In genomic region chr2:158179370-158180111, GRCm38 (mm10) we compare ENCODE assay signal across 9 mouse cellular contexts. TPM values are rescaled to one million over a fixed set of nuclear protein-coding genes. Genes with fewer than 3 reads are reported as not detected.
A peak's percentile ranks its signal among the peaks of the same experiment; 100 is the strongest.
DNase-seq lines count a peak whose midpoint lies in the region; ATAC-seq and TF ChIP-seq lines count a peak whose summit lies in the region.
"Had no signal": no experiment of that assay in that cellular context is flagged by ENCODE, and none has a peak within 500 bp of the region (broad histone marks: within the 10 kb centered on the region; RNA-seq: fewer than 3 reads in every experiment).

No protein-coding gene starts in this region.

- H3K79me2 ChIP-seq in liver, adult 2 months (ENCODE audit: control insufficient read depth, insufficient read depth, low read length), result no peaks in the 10 kb centered on the region

- intact Hi-C loops in heart, postnatal 10 days (cut with DNase I), result no loop called here

- H3K4me2 ChIP-seq in forebrain, embryonic 11.5 days (ENCODE audit: low read depth, low read length, severe bottlenecking), result peak overlapping the region; percentile 46; the same call in 1 of the 2 replicates
- H3K4me2 ChIP-seq in limb, embryonic 14.5 days (replicated peaks; ENCODE audit: low read depth, low read length, severe bottlenecking), result peak overlapping the region; percentile 59
- H3K4me2 ChIP-seq in neural tube, embryonic 14.5 days (ENCODE audit: low read depth, low read length), result peak overlapping the region; percentile 12

- 45% methylated on average over 18 of the region's 18 CpGs for WGBS in liver, adult 2 months
- 29% methylated on average over 18 of the region's 18 CpGs for WGBS in forebrain, embryonic 11.5 days
- 25% methylated on average over 18 of the region's 18 CpGs for WGBS in limb, embryonic 14.5 days
- WGBS in neural tube, embryonic 14.5 days, result 9% methylated on average over 18 of the region's 18 CpGs

- H3K27me3 ChIP-seq in liver, adult 2 months (ENCODE audit: control insufficient read depth, insufficient read depth, low read length), result no peaks in the 10 kb centered on the region
- H3K27me3 ChIP-seq in forebrain, embryonic 11.5 days (ENCODE audit: control insufficient read depth, insufficient read depth, low read length), result peaks cover 2% of the 10 kb centered on the region; the same call in 1 of the 2 replicates
- no peaks in the 10 kb centered on the region for H3K27me3 ChIP-seq in limb, embryonic 14.5 days (ENCODE audit: control insufficient read depth, insufficient read depth, low read length)
- no peaks in the 10 kb centered on the region for H3K27me3 ChIP-seq in neural tube, embryonic 14.5 days (ENCODE audit: control insufficient read depth, insufficient read depth, low read length)

- TF ChIP-seq CTCF in liver, adult 2 months (IDR thresholded peaks at IDR 0.05; ENCODE audit: low read depth, low read length), result no peak

- H3K36me3 ChIP-seq in liver, adult 2 months (ENCODE audit: control insufficient read depth, insufficient read depth, low read length), result no peaks in the 10 kb centered on the region
- no peaks in the 10 kb centered on the region for H3K36me3 ChIP-seq in forebrain, embryonic 11.5 days (ENCODE audit: control insufficient read depth, insufficient read depth, low read length)
- no peaks in the 10 kb centered on the region for H3K36me3 ChIP-seq in limb, embryonic 14.5 days (ENCODE audit: control insufficient read depth, insufficient read depth, low read length)
- H3K36me3 ChIP-seq in neural tube, embryonic 14.5 days (ENCODE audit: control insufficient read depth, insufficient read depth, low read length), result no peaks in the 10 kb centered on the region

- no peak for DNase-seq in liver, adult 2 months (ENCODE audit: extremely low read depth, low read depth, low spot score)
- DNase-seq in liver, result no peak
- DNase-seq in forebrain, embryonic 11.5 days (ENCODE audit: low spot score), result no peak
- DNase-seq in heart, postnatal 10 days, result peak; percentile 78 to 82
- DNase-seq in limb, embryonic 14.5 days (ENCODE audit: low spot score), result peak; percentile 16
- DNase-seq in thymus, postnatal 4 days, result no peak
- no peak for DNase-seq in thymus, postnatal 0 days (ENCODE audit: low spot score)

- ATAC-seq in forebrain, embryonic 11.5 days (replicated peaks; ENCODE audit: low FRiP score), result no peak; the same call in 1 of the 2 replicates
- peak; percentile 46; the same call in 1 of the 2 replicates for ATAC-seq in limb, embryonic 14.5 days (ENCODE audit: low FRiP score, low read depth)
- ATAC-seq in neural tube, embryonic 14.5 days (ENCODE audit: low read depth), result peak; percentile 30; the same call in 1 of the 2 replicates

- H3K27ac ChIP-seq in liver, adult 2 months (replicated peaks; ENCODE audit: insufficient read depth, low read depth, low read length), result no peak overlapping the region
- no peak overlapping the region for H3K27ac ChIP-seq in forebrain, embryonic 11.5 days (ENCODE audit: low read depth, low read length)
- no peak overlapping the region for H3K27ac ChIP-seq in limb, embryonic 14.5 days (replicated peaks; ENCODE audit: low read depth, low read length)
- peak overlapping the region; percentile 52; the same call in 1 of the 2 replicates for H3K27ac ChIP-seq in neural tube, embryonic 14.5 days (ENCODE audit: low read depth, low read length)

- H3K9ac ChIP-seq in liver, adult 2 months (ENCODE audit: low read depth, low read length), result peak overlapping the region; percentile 12; the same call in 1 of the 2 replicates
- no peak overlapping the region for H3K9ac ChIP-seq in forebrain, embryonic 11.5 days (ENCODE audit: low read length)
- H3K9ac ChIP-seq in limb, embryonic 14.5 days (ENCODE audit: low read depth, low read length, severe bottlenecking), result peak overlapping the region; percentile 48
- H3K9ac ChIP-seq in neural tube, embryonic 14.5 days (replicated peaks; ENCODE audit: low read depth, low read length), result no peak overlapping the region

- H3K4me3 ChIP-seq in liver, adult 2 months (ENCODE audit: insufficient read depth, low read depth, low read length), result no peak overlapping the region
- peak overlapping the region; percentile 21; the same call in 1 of the 2 replicates for H3K4me3 ChIP-seq in forebrain, embryonic 11.5 days (ENCODE audit: low read depth, low read length)
- H3K4me3 ChIP-seq in limb, embryonic 14.5 days (replicated peaks; ENCODE audit: low read length), result peak overlapping the region; percentile 30
- no peak overlapping the region for H3K4me3 ChIP-seq in neural tube, embryonic 14.5 days (ENCODE audit: low read depth, low read length)

- TF ChIP-seq POLR2A in liver, adult 2 months (IDR thresholded peaks at IDR 0.05; ENCODE audit: extremely low read depth, insufficient read depth, low read length), result no peak
- no peak for TF ChIP-seq POLR2A in limb, embryonic 14.5 days (IDR thresholded peaks at IDR 0.05; ENCODE audit: borderline replicate concordance, extremely low read depth, insufficient read depth, insufficient read length)

- peaks cover 18% of the 10 kb centered on the region for H3K4me1 ChIP-seq in liver, adult 2 months (ENCODE audit: control insufficient read depth, insufficient read depth, low read length)
- H3K4me1 ChIP-seq in forebrain, embryonic 11.5 days (replicated peaks; ENCODE audit: control insufficient read depth, insufficient read depth, low read length), result peaks cover 18% of the 10 kb centered on the region; the same call in 1 of the 2 replicates
- peaks cover 11% of the 10 kb centered on the region for H3K4me1 ChIP-seq in limb, embryonic 14.5 days (ENCODE audit: control insufficient read depth, insufficient read depth, low read length)
- peaks cover 20% of the 10 kb centered on the region for H3K4me1 ChIP-seq in neural tube, embryonic 14.5 days (ENCODE audit: control insufficient read depth, insufficient read depth, low read length)

- H3K9me3 ChIP-seq in forebrain, embryonic 11.5 days (ENCODE audit: control insufficient read depth, low read length), result no peaks in the 10 kb centered on the region
- H3K9me3 ChIP-seq in limb, embryonic 14.5 days (ENCODE audit: control insufficient read depth, low read length), result no peaks in the 10 kb centered on the region
- H3K9me3 ChIP-seq in neural tube, embryonic 14.5 days (ENCODE audit: control insufficient read depth, low read length), result no peaks in the 10 kb centered on the region

RNA-seq across cellular contexts. Expression of gene Tgm2, which starts 33.3 kb away (rescaled TPM):
- total RNA-seq in liver, adult 2 months (2014; rRNA removed), result 68.3 and 101 TPM in 2 replicates
- 91.7 and 93.5 TPM in 2 replicates for polyA plus RNA-seq in liver, adult 2 months (2012; rRNA removed)
- polyA plus RNA-seq in forebrain, embryonic 11.5 days (2014; fragmentation: Nextera tagmentation; extraction: Ambion mirVana), result 4.2 and 4.7 TPM in 2 replicates
- 100 to 1,000 TPM; 162 to 208 TPM for total RNA-seq in heart, postnatal 10 days (2021)
- 12.1 and 14.8 TPM in 2 replicates for polyA plus RNA-seq in limb, embryonic 14.5 days (2012; rRNA removed)
- 6.7 and 6.9 TPM in 2 replicates for polyA plus RNA-seq in limb, embryonic 14.5 days (2014; fragmentation: Nextera tagmentation; extraction: Ambion mirVana)
- 1.7 and 7.0 TPM in 2 replicates for polyA plus RNA-seq in neural tube, embryonic 14.5 days (2014; fragmentation: Nextera tagmentation; extraction: Ambion mirVana)
- 8.5 and 9.0 TPM in 2 replicates for polyA plus RNA-seq in thymus, postnatal 0 days (2015; fragmentation: Nextera tagmentation; extraction: Ambion mirVana)

RNA-seq across cellular contexts. Expression of gene D630003M21Rik, which starts 49.5 kb away (rescaled TPM):
- total RNA-seq in liver, adult 2 months (2014; rRNA removed), result 0.40 and 0.46 TPM in 2 replicates
- polyA plus RNA-seq in liver, adult 2 months (2012; rRNA removed), result 0.52 and 0.69 TPM in 2 replicates
- 2.7 and 2.9 TPM in 2 replicates for polyA plus RNA-seq in forebrain, embryonic 11.5 days (2014; fragmentation: Nextera tagmentation; extraction: Ambion mirVana)
- 1 to 10 TPM; 8.6 to 8.7 TPM for total RNA-seq in heart, postnatal 10 days (2021)
- 19.2 and 28.5 TPM in 2 replicates for polyA plus RNA-seq in limb, embryonic 14.5 days (2012; rRNA removed)
- polyA plus RNA-seq in limb, embryonic 14.5 days (2014; fragmentation: Nextera tagmentation; extraction: Ambion mirVana), result 12.7 and 15.5 TPM in 2 replicates
- 0.94 and 1.8 TPM in 2 replicates for polyA plus RNA-seq in neural tube, embryonic 14.5 days (2014; fragmentation: Nextera tagmentation; extraction: Ambion mirVana)
- polyA plus RNA-seq in thymus, postnatal 0 days (2015; fragmentation: Nextera tagmentation; extraction: Ambion mirVana), result 0.35 and 0.47 TPM in 2 replicates
- total RNA-seq: hematopoietic stem cell, adult 5-6 weeks had no signal

Comparison
In these comparisons a context has a peak if more than half of its experiments do, and no peak if none do; other contexts are left out.
1. DNase-seq: peak in heart, postnatal 10 days (2 of 2) and limb, embryonic 14.5 days (single experiment); none in liver, adult 2 months (single experiment), liver (single experiment), forebrain, embryonic 11.5 days (single experiment), thymus, postnatal 4 days (single experiment) and thymus, postnatal 0 days (single experiment).
2. H3K4me3 ChIP-seq: peak in forebrain, embryonic 11.5 days (single experiment) and limb, embryonic 14.5 days (single experiment); none in liver, adult 2 months (single experiment) and neural tube, embryonic 14.5 days (single experiment).
3. H3K9ac ChIP-seq: peak in liver, adult 2 months (single experiment) and limb, embryonic 14.5 days (single experiment); none in forebrain, embryonic 11.5 days (single experiment) and neural tube, embryonic 14.5 days (single experiment).
4. Peak in every context shown above with its lines, with median percentiles within 50 percentile points of each other: H3K4me2 ChIP-seq.